Mouse (Mus musculus) E14TG2a.4 (cell line): ENCODE data around the gene L3mbtl2.

Source experiments
- CTCF ChIP-seq: conservative IDR thresholded peaks from 2 replicates; pipeline ENCODE4 v1.5.1; 2014; ENCODE audit warnings: low read length
- NANOG ChIP-seq: IDR thresholded peaks from 2 replicates; pipeline ENCODE4 v1.6.1; 2014; ENCODE audit warnings: borderline replicate concordance, low read length, mixed read lengths
- POU5F1 ChIP-seq: IDR thresholded peaks from 2 replicates; pipeline ENCODE4 v1.6.1; 2014; ENCODE audit warnings: low read length, borderline replicate concordance

DNA sequence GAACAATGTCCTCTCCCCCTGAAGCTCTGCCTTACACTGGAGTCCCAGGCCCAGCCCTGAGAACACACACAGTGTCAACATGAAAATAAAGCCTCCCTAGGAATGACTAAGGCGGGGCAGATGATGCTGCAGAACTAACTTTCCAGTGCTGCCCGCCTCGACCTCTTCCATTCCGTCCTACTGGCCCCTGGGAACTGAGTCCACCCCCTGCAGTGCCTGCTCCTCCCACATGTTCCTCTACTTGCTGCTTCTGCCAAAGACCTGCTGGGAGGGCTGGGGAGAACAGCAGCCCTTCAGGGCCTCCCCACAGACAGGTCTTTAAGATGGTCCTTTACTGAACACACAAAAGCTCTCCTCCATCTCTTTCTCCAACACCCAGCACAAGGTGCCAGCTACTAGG is 47.1 kb downstream of the L3mbtl2 start:
- TF ChIP-seq POU5F1 (no peak), CTCF (no peak), NANOG (no peak)
